Mouse (Mus musculus): Measurements from ENCODE around the gene Gm20388. TPM values are rescaled to one million over a fixed set of nuclear protein-coding genes. Genes with fewer than 3 reads are reported as not detected.

Gm20388 gene
- total RNA-seq, 2 experiments from 2014 or later, result 18.6 TPM; not detected in 1

DNA sequence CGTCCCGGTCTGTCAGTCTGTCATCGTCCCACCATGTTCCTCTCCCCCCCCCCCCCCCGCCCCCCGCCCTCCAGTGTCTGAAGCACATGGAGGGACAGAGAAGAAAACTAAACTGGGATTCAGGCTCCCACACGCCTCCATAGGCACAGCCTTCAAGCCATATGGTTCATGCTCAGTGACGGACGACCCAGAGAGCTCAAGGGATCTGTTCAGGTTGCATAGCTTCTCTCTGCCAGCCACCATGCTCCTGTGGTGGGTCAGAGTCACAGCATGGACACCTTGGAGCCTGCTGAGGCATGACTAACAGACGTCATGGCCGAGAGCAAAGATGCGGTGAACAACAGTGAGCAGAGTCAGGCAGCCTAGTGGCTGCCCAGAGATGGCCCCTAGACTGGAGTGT, 504.8 kb downstream of the Gm20388 start:
- intact Hi-C loops (cut with DNase I), result loop anchor here (5.0 kb wide), 1 partner anchor 72 kb away; no protein-coding TSS in a partner anchor
- DNase-seq (ENCODE audit: low spot score in 2 of 2), result peak in 1 of 2 experiments; percentile 51

DNA sequence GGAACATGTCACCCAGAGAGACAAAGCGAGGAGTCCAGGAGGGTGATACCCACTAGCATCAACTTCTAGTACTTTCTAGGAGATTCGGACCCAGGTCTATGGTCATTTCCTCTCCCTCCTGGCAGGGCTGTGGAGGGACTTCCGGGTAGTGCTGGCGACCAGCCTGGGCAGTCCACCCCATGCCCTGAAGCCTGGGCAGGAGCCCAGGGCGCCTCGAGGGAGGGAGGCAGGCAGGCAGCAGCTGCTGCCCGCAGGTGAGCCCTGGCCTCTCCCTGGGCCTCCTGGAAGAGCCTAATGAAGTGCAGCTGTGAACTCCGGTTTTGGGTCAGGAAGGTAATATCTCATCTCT, 505.5 kb downstream of the Gm20388 start:
- intact Hi-C loops (cut with DNase I), result loop anchor here (5.0 kb wide), 1 partner anchor 71 kb away; no protein-coding TSS in a partner anchor
- no peak for DNase-seq (ENCODE audit: low spot score in 2 of 2)

DNA sequence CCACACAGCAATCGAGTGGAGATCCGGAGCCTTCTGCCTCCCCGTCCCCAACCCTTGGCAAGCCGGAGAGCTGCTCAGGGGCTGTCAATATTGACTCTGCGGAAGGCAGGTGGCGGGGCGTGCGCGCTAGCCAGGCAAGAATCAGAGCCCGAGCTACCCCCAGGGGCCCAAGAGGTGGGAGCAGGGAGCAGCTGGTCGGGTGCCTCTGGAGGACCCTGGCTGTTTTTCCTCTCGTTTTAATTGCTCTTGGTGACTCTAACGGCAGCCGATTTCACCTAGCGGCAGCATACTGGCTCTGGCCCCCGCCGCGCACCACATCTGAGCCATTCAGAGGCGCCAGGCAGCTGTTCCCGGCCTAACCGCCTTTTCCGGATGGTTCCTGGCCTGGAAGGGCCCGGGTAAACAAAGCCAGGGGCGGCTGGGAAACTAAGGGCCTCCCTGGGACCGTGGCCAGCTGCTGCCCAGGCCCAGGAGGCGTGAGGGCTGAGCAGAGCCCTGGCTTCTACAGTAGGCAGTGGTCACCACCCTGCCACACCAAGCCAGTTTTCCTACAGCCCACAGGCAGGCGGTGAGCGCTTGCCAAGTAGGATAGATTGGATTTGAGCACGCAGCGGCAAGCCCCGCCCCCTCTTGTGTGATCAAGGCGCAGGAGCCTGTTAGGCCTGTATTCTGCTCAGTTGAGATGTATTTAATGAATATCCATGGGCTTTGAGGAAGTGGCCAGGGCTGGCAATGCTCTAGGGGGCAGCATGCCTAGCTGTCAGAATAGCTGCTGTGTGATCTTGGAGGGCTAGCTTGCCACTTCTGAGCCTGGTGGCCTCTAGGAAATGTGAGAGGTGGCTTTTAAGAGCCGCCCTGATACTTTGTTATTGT, 506.1 kb downstream of the Gm20388 start:
- peak; percentile 56 to 59 for DNase-seq (ENCODE audit: low spot score in 2 of 2)
- intact Hi-C loops (cut with DNase I), result loop anchor here (5.0 kb wide), 1 partner anchor 71 kb away; no protein-coding TSS in a partner anchor

DNA sequence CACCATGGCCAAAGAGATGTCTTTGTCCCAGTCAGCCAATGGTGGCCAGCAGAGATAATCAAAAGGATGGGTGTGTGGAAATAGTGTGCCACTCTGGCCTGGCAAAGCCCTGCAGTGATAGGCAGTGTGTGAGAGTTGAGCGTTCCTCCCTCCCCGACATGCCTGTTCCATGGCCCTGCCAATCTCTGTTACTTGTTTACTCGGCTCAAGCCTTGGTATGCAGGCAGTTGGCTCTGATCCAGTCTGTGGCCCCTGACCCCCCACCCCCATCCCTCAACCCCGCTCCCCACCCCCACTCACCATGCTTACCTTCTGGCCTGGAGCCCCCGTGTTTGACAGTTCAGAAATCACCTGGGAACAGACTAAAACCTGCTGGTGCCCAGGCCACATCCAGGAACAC, 507.5 kb downstream of the Gm20388 start:
- intact Hi-C loops (cut with DNase I), result loop anchor here (5.0 kb wide), 1 partner anchor 69 kb away; no protein-coding TSS in a partner anchor

DNA sequence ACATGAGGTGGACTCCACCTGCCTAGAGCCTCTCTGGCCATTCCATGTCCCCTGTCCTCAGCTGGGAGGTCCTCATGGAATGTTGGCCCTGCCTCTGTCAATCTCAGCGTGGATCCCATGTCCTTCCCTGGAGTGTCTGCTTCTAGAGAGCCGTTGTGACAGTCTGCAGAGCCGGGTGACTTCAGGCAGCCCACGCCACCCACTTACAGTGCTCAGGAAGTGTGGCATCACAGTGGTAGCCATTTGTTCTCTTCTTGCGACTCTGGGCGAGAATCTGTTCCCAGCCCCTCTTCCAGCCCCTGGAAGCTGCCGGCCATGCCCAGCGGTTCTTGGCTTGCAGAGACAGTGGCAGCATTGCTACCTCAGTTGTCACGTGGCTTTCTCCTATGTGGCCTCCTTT, 509.0 kb downstream of the Gm20388 start:
- peak in 1 of 2 experiments; percentile 64 for DNase-seq (ENCODE audit: low spot score in 2 of 2)
- intact Hi-C loops (cut with DNase I), result loop anchor here (5.0 kb wide), 1 partner anchor 68 kb away; no protein-coding TSS in a partner anchor

More for the DNA sequence above, 507.5 kb downstream of the Gm20388 start:
- DNase-seq (ENCODE audit: low spot score in 2 of 2), result no peak

DNA sequence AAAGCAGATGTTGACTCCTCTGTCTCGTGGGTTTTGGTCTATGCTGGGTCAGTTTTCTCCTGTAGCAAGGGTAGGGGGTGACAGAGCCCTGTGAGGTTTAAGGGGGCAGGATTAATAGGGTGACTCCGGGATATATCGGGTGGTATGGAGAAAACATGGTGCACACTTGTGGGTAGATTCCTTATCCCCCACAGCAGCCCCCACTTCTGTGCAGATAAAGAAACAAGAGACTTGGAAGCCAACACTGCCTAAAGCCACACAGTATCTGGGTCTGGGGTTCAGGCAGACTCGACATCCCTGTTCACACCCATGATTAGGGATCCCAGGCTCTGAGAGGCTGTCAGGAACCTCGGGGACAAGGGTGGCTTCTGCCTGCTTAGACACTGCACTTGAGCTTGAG, 509.6 kb downstream of the Gm20388 start:
- DNase-seq (ENCODE audit: low spot score in 2 of 2), result no peak
- intact Hi-C loops (cut with DNase I), result no loop called here

DNA sequence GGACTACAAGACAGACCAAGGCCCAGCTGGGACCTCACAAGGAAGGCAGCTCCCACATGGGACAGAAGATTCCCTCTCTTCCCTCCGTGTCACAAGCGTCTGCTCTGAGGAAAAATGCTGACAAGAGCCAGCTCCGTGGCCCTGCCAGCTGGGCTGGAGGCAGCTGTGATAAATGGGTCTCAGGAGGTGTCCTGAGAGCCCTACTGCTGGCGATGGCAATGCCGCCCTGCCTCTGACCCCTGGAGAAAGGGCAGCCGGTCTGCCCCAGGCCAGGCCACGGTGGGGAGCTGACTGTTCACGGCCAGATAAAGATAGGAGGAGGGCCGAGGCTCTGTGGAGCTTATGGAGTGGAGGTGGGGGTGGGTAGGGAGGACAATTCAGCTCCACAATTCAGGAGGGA, 511.0 kb downstream of the Gm20388 start:
- intact Hi-C loops (cut with DNase I), result no loop called here
- DNase-seq (ENCODE audit: low spot score in 2 of 2), result no peak

DNA sequence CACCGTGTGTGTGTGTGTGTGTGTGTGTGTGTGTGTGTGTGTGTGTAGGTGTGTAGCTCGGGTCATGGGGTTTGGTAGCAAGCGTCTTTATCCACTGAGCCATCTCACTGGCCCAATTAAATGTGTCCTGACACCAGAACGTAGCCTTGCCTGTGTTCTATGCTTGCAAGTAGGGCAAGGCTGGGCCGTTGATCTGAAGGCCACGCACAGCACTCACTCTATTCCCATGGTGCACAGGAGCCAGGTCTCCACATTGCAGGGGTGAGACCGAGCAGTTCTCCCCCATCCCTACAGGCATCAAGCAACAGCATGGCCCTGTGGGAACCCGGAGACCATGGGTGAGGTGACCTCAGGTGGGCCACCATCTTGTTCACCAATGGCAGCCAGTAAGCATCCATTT, 511.6 kb downstream of the Gm20388 start:
- intact Hi-C loops (cut with DNase I), result no loop called here

DNA sequence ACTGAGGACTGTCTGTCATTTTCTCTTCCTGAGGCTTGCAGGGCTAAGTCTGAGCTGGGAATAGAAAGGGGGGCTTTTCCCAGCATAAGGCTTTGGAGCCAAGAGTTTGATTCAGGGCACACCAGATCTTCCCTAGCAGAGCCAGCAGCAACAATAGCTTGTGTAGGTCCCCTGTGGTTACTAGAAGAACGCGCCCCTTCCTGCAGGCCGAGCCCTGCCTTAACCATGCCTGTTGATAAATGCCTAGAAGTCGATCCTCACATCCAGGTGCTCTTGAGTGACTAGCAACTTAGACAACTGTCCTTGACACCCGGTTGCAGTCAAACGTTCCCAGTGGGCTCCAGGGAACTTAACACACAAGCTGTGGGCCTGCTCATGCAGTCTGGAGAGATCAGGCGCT, 512.9 kb downstream of the Gm20388 start:
- DNase-seq (ENCODE audit: low spot score in 2 of 2), result no peak
- intact Hi-C loops (cut with DNase I), result no loop called here

More for the DNA sequence above, 511.6 kb downstream of the Gm20388 start:
- no peak for DNase-seq (ENCODE audit: low spot score in 2 of 2)

DNA sequence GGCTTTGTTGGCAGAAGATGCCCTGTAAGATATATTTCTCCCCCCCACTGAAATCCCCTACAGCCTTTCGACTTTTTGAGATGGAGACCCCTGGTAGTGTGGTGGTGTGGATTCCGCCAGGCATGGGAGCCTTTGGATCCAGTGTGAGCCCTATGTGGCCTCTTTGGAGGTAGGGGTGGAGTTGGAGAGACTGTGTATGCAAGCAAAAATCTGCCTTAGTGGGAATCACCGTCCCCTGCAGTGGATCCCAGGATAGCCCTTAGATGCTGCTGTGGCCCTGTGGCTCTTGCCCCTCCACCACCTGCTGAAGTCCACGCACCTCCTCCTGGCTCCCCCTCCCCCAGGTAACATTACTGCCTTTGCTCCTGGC, 514.2 kb downstream of the Gm20388 start:
- no peak for DNase-seq (ENCODE audit: low spot score in 2 of 2)
- intact Hi-C loops (cut with DNase I), result loop anchor here (5.0 kb wide), 2 partner anchors 43 to 112 kb away; no protein-coding TSS in a partner anchor

DNA sequence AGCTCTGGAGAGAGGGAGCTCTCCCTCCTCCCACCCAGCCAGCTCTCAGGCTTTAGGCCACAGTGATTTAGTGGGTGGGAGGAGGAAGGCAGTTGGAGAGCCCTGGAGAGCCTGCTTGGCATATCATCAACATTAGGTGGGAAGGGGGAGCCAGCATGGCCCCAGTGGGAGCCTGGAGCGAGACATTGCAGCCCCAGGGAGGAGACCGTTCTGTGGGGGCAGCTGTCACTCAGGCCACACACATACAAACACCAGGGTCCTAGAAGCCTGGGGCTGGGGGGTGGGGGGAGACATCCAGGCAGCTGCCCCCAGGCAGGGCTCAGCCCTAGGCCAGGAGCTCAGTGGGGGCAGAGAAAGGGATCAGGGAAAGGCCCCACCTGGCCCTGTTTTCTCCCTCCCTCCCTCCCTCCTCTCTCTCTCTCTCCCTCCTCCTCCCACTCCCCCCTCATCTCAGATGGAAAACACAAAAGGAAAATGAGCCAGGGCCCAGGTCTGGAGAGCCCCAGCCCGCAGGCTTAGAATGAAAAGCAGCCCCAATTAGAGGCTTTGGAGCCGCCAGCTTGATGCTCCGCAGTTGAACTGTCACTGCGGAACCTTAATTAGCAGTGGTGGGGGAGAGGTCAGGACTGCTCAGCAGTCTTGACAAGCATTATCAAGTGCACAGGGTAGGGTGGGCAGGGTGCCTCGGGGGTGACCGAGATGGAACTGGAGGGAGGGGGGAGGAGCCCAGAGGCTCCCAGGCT, 514.7 kb downstream of the Gm20388 start:
- DNase-seq (ENCODE audit: low spot score in 2 of 2), result peak in 1 of 2 experiments; percentile 55
- intact Hi-C loops (cut with DNase I), result loop anchor here (5.0 kb wide), 2 partner anchors 43 to 112 kb away; no protein-coding TSS in a partner anchor

DNA sequence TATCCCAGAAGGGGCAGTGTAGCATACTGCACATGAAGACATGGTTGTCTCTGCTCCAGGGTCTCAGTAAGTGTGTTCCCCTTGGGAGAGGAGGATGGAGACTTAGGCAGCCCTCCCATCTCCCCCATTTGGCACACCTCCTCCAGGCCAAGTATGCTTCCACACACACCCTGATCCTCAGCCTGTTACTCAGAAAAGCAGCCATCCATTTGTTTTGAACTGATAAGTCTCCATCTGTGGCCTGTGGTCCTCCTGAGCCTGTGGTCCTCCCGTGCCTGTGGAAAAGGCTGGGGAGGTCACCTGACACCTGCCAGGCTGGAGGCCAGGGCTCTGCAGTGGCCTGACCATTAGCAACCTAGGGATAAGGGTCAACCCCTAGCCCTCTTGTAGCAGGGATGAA, 515.5 kb downstream of the Gm20388 start:
- intact Hi-C loops (cut with DNase I), result loop anchor here (5.0 kb wide), 2 partner anchors 44 to 111 kb away; no protein-coding TSS in a partner anchor

DNA sequence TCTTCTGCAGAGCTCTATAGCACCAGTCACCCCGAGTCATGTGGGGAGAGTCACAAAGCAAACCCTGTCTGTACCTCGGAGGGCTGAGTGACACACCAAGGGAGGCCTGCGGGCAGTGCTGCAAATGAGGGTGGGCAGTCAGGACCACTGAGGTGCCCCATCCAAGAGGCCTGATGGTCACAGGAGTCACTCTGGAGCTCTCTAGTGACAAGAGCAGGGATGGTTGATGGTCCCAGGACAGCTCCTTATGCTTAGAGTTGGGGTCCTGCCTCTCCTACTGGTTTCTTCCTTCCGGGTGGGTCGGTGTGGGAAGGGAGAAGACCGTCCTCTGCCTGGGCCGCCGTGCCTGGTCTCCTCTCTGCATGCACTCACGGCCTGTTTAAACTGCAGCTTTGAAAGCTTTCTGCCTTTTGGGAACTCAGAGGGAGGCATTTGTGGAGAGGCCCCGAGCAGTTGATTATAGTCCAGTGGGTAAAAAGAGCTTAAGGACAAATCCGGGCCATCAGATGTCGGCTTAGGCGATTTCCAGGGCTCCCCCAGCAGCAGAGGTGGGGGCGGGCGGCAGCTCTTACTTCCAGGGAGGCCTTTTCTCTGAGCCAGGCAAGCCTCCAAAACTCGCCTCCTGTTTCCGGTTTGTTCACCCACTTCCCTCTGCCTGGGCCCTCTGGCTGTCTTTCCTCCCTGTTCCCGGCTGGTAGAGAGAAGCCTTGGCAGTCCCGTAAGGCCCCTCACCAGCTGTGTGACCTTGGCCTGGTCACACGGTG, 516.2 kb downstream of the Gm20388 start:
- peak; percentile 73 to 93 for DNase-seq (ENCODE audit: low spot score in 2 of 2)
- intact Hi-C loops (cut with DNase I), result loop anchor here (5.0 kb wide), 2 partner anchors 45 to 110 kb away; no protein-coding TSS in a partner anchor

More for the DNA sequence above, 515.5 kb downstream of the Gm20388 start:
- no peak for DNase-seq (ENCODE audit: low spot score in 2 of 2)

DNA sequence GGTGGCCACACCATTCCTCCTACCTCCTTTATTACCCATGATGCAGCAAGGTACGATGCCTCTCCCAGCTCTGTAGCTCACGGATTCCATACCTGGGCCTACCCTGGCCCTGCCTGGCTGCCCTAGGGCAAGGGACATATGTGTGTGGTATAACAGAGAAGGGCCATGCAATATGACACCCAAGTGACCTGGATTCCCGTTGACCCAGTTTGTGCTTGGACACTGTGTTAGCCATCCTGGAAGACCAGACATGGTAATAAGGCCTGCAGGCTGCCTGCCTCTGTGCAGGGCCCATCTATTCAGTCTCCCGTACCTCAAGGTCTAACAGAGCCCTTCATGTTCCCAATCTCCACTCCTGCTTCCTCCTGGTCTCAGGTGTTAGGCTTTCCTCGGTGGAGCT, 517.9 kb downstream of the Gm20388 start:
- intact Hi-C loops (cut with DNase I), result loop anchor here (5.0 kb wide), 2 partner anchors 46 to 109 kb away; no protein-coding TSS in a partner anchor
- DNase-seq (ENCODE audit: low spot score in 2 of 2), result no peak

DNA sequence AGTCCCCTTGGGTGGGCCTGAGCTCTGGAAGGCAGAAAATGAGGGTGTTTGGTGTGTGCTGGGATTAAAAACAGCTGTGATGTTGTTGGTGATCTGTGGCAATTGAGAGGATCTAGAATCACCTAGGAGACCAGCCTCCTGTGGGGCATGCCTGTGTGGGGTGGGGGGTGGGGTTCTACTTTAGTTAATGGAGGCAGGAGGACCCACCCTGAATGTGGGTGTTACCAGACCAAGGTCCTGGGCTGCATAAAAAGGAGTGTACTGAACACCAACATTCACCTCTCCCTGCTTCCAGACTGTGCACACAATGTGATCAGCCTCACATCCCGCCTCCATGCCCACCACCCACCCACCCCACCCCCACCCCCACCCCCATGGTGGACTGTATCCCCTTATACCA, 518.5 kb downstream of the Gm20388 start:
- DNase-seq (ENCODE audit: low spot score in 2 of 2), result no peak
- intact Hi-C loops (cut with DNase I), result loop anchor here (5.0 kb wide), 2 partner anchors 47 to 108 kb away; no protein-coding TSS in a partner anchor

DNA sequence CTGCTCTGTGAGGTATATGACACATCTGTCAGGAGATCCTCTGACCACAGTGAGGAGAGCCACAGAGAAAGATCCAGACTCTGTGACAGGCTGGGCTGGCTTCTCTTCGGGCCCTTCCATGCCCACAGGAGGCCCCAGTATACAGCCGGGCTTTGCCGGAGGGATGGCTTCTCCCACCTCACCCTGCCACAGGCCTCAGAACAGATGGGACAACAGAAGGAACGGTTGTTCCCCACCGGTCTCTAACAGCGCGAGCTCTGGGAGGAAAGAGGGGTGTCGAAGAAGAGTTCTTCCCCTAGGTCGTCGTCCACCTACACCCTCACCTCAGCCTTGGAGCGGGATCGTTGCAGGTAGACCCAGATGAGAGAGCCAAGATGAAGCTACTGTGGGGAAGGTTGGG, 520.4 kb downstream of the Gm20388 start:
- no peak for DNase-seq (ENCODE audit: low spot score in 2 of 2)
- intact Hi-C loops (cut with DNase I), result no loop called here

DNA sequence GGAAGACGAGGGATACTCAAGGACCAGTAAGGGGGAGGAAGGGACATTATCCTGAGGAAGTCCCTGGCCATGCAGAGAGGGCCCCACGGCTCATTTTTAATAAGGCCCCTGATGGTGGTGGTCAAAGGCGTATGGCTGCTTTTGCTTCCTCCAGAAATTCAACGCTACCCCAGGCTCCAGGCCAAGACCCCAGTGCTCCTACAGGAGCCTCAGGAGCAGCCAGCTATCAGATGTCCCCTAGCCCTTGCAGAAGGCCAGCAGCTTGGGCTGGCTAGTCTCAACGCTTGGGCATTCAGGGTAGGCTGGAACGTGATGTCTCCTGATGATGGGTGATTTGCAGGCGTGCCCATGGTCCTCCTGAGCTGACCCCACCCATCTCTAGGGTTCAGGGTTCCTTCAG, 521.8 kb downstream of the Gm20388 start:
- DNase-seq (ENCODE audit: low spot score in 2 of 2), result no peak
- intact Hi-C loops (cut with DNase I), result no loop called here

DNA sequence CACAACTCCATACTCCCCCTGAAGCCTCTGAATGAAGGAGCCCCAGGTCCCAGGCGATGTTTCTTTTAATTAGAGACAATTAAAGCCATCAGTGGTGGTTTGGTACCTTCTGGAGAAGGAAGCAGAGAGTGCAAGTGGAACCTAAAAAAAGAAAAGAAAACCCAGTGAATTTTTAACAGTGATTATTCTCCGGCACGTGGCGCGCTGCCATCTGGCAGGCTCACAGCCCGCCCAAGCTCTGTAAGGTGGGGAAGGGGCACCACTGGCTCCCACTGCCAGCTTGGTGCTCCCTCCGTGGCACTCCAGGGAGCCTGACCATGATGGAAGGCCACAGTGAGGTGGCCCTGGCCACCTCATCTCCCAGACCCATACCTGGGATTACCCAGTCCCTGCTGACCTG, 522.5 kb downstream of the Gm20388 start:
- DNase-seq (ENCODE audit: low spot score in 2 of 2), result no peak
- intact Hi-C loops (cut with DNase I), result no loop called here

DNA sequence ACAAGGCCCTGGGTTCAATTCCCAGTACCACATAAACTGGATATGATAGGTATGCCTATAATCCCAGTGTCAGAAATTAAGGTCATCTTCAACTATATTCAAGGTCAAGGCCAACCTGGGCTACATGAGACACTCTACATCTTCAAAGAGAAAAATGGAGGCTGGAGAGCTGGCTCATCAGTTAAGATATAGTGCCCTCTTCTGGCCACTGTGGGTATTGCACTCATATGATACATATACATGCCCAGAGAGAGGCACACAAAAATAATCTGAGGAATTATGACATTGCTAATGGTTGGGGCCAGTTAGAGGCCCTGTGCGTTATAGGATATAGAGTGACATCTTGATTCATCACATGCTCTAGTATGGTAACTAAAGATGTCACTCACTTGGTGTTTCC, 523.1 kb downstream of the Gm20388 start:
- intact Hi-C loops (cut with DNase I), result no loop called here
- no peak for DNase-seq (ENCODE audit: low spot score in 2 of 2)
